Mouse (Mus musculus) stomach, embryonic 15.5 days (tissue): Measurements from ENCODE around the gene Auts2. TPM values are rescaled to one million over a fixed set of nuclear protein-coding genes. Genes with fewer than 3 reads are reported as not detected.
A peak's percentile ranks its signal among the peaks of the same experiment; 100 is the strongest.

ENCODE experiments used
- ATAC-seq: fragments of 200-750 bp; cut with Nextera tagmentation; 2 replicates; pipeline ENCODE4 v1.8.0; 2017; ENCODE audit warnings: low read depth, moderate number of reproducible peaks, moderate TSS enrichment; ENCODE audit not compliant: insufficient read depth, low FRiP score
- H3K27ac ChIP-seq: fragments of 300-500 bp; sonication (generic); 2 replicates; pipeline ENCODE4 v1.5.1; 2015; ENCODE audit warnings: mild to moderate bottlenecking, inconsistent platforms
- H3K27me3 ChIP-seq: fragments of 300-500 bp; sonication (generic); replicated peaks from 2 replicates; pipeline ENCODE4 v1.6.1; 2015; ENCODE audit warnings: inconsistent platforms
- H3K36me3 ChIP-seq: fragments of 300-500 bp; sonication (generic); 2 replicates; pipeline ENCODE4 v1.6.1; 2015; ENCODE audit warnings: inconsistent platforms
- H3K4me1 ChIP-seq: fragments of 300-500 bp; sonication (generic); 2 replicates; pipeline ENCODE4 v1.6.1; 2015; ENCODE audit warnings: inconsistent platforms
- H3K4me2 ChIP-seq: fragments of 300-500 bp; sonication (generic); 2 replicates; pipeline ENCODE4 v1.6.1; 2015; ENCODE audit warnings: mild to moderate bottlenecking, inconsistent platforms
- H3K4me3 ChIP-seq: fragments of 300-500 bp; sonication (generic); replicated peaks from 2 replicates; pipeline ENCODE4 v1.5.1; 2015; ENCODE audit warnings: inconsistent platforms
- H3K9ac ChIP-seq: fragments of 300-500 bp; sonication (generic); 2 replicates; pipeline ENCODE4 v1.6.1; 2015; ENCODE audit warnings: inconsistent platforms
- H3K9me3 ChIP-seq: fragments of 300-500 bp; sonication (generic); 2 replicates; pipeline ENCODE4 v1.6.1; 2016; ENCODE audit warnings: inconsistent platforms
- WGBS: fragments of 180-500 bp; shearing (Covaris S2); methylation state at CpG from one replicate; pipeline ENCODE4 v1.1.7; 2015; 5-methylcytosine and 5-hydroxymethylcytosine counted together
- polyA plus RNA-seq: library from polyadenylated mRNA; unstranded; fragments of >200 nt; fragmentation: Nextera tagmentation; extraction: Ambion mirVana; gene quantifications from 2 replicates; pipeline ENCODE4 v1.2.1, GENCODE M21; 2015

The Auts2 gene
- polyA plus RNA-seq, 1 experiment from 2014 or later, result 25.5 TPM

DNA sequence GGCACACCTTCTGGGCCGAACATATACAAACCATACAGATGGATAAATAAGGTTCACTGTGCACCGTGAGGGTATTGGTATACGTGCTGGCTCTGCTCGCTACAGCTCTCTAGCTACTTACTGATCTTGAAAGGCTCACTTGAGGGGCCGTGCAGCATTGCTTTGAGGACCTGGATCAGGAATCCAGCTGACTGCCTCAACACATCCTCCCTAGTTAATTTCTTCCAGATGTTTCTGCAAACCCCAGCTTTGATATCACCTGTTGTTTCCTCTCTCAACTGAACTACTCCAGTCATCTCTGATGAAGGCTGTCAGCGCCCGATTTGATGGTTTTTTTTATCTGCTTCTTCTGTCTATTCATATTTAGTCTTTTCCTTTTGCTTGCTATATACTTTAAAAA is 1111.2 kb downstream of the Auts2 start:
- H3K4me3 ChIP-seq, result no peak overlapping the region
- H3K9ac ChIP-seq, result no peak overlapping the region
- no peak for ATAC-seq
- no peaks in the 10 kb centered on the region for H3K4me1 ChIP-seq
- WGBS, result 76% methylated on average over 7 of the region's 7 CpGs
- H3K9me3 ChIP-seq, result no peaks in the 10 kb centered on the region
- 0 out of 2 replicates have a peak, but pooled peaks cover 2% of the 10 kb centered on the region for H3K36me3 ChIP-seq
- no peaks in the 10 kb centered on the region for H3K27me3 ChIP-seq
- no peak overlapping the region for H3K4me2 ChIP-seq
- no peak overlapping the region for H3K27ac ChIP-seq

DNA sequence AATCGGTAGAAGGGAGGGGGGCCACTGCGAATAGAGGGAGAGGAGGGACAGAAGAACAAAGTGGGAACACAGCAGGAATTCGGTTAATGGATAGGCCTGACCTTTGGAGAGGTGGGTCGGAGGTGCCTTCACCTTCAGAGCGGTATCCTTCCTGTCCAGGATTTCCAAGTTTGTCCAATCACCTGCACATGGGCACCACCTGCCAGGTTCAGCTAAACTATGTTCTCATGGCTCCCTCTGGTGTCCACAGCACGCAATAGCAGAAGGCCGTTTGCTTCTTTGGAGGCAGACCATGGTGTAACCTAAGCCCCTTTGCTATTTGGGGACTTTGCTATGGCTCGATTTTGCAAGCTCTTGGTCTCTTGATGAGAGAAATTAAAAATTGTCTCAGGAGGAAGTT is 1113.0 kb downstream of the Auts2 start:
- Histone ChIP-seq H3K9me3 (no peaks in the 10 kb centered on the region), H3K9ac (no peak overlapping the region), H3K4me3 (no peak overlapping the region), H3K27ac (no peak overlapping the region), H3K27me3 (no peaks in the 10 kb centered on the region), H3K36me3 (no peaks in the 10 kb centered on the region), H3K4me2 (no peak overlapping the region), H3K4me1 (no peaks in the 10 kb centered on the region)
- peak; percentile 53; the same call in 1 of the 2 replicates for ATAC-seq
- WGBS, result 22% methylated on average over 8 of the region's 8 CpGs

- H3K27ac ChIP-seq, result no peak overlapping the region
- H3K4me1 ChIP-seq, result no peaks in the 10 kb centered on the region
- H3K4me3 ChIP-seq, result no peak overlapping the region
- H3K9me3 ChIP-seq, result no peaks in the 10 kb centered on the region
- no peaks in the 10 kb centered on the region for H3K27me3 ChIP-seq
- H3K36me3 ChIP-seq, result no peaks in the 10 kb centered on the region
- no peak overlapping the region for H3K9ac ChIP-seq
- ATAC-seq, result no peak; the same call in 1 of the 2 replicates
- no peak overlapping the region for H3K4me2 ChIP-seq
- 48% methylated on average over 6 of the region's 6 CpGs for WGBS
Measured at GRCm38 (mm10) chr5:131429563-131429962, 1113.6 kb downstream of the Auts2 start.

GRCm38 (mm10) chr5:131427734-131428413 is 1115.3 kb downstream of the Auts2 start:
- H3K27me3 ChIP-seq, result no peaks in the 10 kb centered on the region
- no peaks in the 10 kb centered on the region for H3K36me3 ChIP-seq
- no peaks in the 10 kb centered on the region for H3K4me1 ChIP-seq
- no peak for ATAC-seq
- H3K27ac ChIP-seq, result no peak overlapping the region
- H3K9me3 ChIP-seq, result no peaks in the 10 kb centered on the region
- H3K4me2 ChIP-seq, result no peak overlapping the region
- no peak overlapping the region for H3K9ac ChIP-seq
- H3K4me3 ChIP-seq, result no peak overlapping the region
- 35% methylated on average over 11 of the region's 11 CpGs for WGBS

DNA sequence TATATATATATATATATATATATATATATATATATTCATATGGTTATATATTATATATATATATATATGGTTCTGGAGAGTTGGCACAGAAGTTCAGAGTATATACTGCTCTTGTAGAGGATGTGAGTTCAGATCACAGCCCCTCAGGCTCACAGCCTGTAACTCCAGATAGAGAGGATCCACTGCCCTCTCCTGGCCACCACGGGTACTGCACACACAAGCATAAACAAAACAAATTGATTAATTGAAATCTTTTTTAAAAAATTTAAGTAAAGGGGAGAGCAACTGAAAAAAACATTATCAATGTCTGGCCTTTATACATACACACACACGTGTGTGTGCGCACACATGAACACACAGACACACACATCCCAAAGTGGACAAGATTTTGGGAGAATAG is 1120.4 kb downstream of the Auts2 start:
- Histone ChIP-seq H3K36me3 (no peaks in the 10 kb centered on the region), H3K4me2 (no peak overlapping the region), H3K27ac (no peak overlapping the region), H3K4me3 (no peak overlapping the region), H3K27me3 (no peaks in the 10 kb centered on the region), H3K9ac (no peak overlapping the region), H3K4me1 (no peaks in the 10 kb centered on the region), H3K9me3 (no peaks in the 10 kb centered on the region)
- 79% methylated on average over 3 of the region's 3 CpGs for WGBS
- ATAC-seq, result no peak

- H3K4me2 ChIP-seq, result no peak overlapping the region
- H3K9me3 ChIP-seq, result no peaks in the 10 kb centered on the region
- H3K27me3 ChIP-seq, result no peaks in the 10 kb centered on the region
- H3K9ac ChIP-seq, result no peak overlapping the region
- no peak for ATAC-seq
- no peaks in the 10 kb centered on the region for H3K36me3 ChIP-seq
- no peak overlapping the region for H3K27ac ChIP-seq
- H3K4me1 ChIP-seq, result no peaks in the 10 kb centered on the region
- 61% methylated on average over 2 of the region's 2 CpGs for WGBS
- H3K4me3 ChIP-seq, result no peak overlapping the region
Measured at GRCm38 (mm10) chr5:131420406-131420805, 1122.7 kb downstream of the Auts2 start.

DNA sequence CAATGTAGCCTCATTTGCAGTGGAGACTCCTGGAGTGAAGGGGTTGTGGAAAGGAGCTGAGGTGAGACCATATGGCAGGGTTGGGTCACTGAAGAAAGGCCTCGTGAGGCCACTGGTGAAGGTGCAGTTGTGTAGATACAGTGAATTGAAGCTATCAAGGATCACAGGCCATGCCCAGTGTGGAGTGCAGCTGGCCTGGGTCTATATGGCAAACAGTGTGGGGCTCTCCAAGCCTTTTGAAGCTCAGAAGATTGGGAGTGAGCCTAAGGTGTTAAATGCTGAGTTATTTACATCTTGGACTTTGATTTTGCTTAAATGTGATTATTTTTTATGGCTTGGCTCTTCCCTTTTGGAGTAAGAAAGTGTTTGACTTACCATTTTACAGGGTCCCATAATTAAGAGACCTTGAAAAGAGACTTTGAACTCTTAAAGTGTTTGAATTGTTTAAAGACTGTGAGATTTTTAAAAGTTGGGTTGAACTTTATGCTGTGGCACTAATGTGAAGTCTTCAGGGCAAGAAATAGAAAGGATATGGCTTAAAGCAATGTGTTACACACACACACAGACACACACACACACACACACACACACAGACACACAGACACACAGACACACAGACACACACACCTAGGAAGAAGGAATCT is 1127.1 kb downstream of the Auts2 start:
- Histone ChIP-seq H3K4me2 (no peak overlapping the region), H3K4me1 (no peaks in the 10 kb centered on the region), H3K36me3 (no peaks in the 10 kb centered on the region), H3K27me3 (no peaks in the 10 kb centered on the region), H3K27ac (no peak overlapping the region), H3K9ac (no peak overlapping the region), H3K4me3 (no peak overlapping the region), H3K9me3 (no peaks in the 10 kb centered on the region)
- ATAC-seq, result no peak
- 77% methylated on average over 1 of the region's 1 CpGs for WGBS

DNA sequence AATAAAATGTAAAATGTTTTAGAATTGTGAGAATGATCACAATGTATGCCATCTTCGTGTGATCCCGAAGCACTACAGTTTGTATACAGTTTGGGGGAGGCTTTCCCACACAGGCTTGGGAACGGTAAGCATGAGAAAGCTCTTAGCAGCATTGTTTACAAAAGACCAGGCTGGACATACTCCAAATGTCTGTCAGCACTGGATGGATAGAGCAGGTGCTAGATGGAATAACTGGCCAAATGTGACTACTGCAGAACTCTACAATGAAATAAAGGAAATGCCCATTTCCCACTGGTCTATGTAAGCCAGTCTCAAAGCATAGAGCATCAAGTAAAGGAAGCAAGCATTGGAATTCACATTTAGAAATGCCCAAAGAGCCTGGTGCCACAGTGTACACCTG is 1144.9 kb downstream of the Auts2 start:
- Histone ChIP-seq H3K9ac (no peak overlapping the region), H3K27ac (no peak overlapping the region), H3K4me1 (no peaks in the 10 kb centered on the region), H3K36me3 (no peaks in the 10 kb centered on the region), H3K4me2 (no peak overlapping the region), H3K4me3 (no peak overlapping the region), H3K27me3 (no peaks in the 10 kb centered on the region), H3K9me3 (no peaks in the 10 kb centered on the region)
- ATAC-seq, result no peak
- 45% methylated on average over 3 of the region's 3 CpGs for WGBS

DNA sequence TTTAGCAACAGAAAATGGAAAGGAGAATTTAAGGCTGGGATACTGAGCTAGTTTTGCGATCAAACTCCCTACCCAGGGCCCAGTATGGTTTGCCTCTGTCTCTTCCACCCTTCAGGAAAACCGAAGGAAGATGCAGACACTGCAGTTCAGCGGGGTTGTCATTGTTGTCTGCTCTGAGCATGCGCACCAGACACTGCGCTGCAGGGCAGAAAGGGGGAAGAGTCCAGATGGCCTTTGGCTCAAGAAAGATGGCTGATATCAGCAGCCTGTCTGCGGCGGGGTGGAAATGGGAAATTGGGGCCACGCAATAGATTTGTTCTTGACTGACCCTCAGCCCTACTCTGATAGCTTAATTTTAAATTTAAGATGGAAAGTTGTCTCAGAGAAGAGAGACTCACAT is 1147.4 kb downstream of the Auts2 start:
- Histone ChIP-seq H3K27me3 (no peaks in the 10 kb centered on the region), H3K4me2 (no peak overlapping the region), H3K9me3 (no peaks in the 10 kb centered on the region), H3K27ac (no peak overlapping the region), H3K4me1 (no peaks in the 10 kb centered on the region), H3K36me3 (no peaks in the 10 kb centered on the region), H3K9ac (no peak overlapping the region), H3K4me3 (no peak overlapping the region)
- ATAC-seq, result no peak
- 80% methylated on average over 8 of the region's 8 CpGs for WGBS
